Mouse (Mus musculus) heart, adult 11 months (tissue): ENCODE results near the gene Pusl1.

Experiments used
- DNase-seq: peaks from one replicate; pipeline ENCODE4 v3.0.0; 2022

The Pusl1 gene

GRCm38 (mm10) chr4:155841003-155841454 lies 50.6 kb downstream of the Pusl1 start:
- peak; percentile 98 for DNase-seq

GRCm38 (mm10) chr4:155840076-155841002 lies 51.2 kb downstream of the Pusl1 start:
- DNase-seq = no peak

- peak; percentile 100 for DNase-seq
Observed at GRCm38 (mm10) chr4:155839483-155839910, 52.1 kb downstream of the Pusl1 start, which contains the start of gene Mxra8. Gene Mxra8 (plus strand): TSS chr4:155839680.

GRCm38 (mm10) chr4:155838187-155839153 lies 53.1 kb downstream of the Pusl1 start:
- peak; percentile 98 for DNase-seq
